Mouse (Mus musculus): ENCODE results near the gene Dxo. TPM values are rescaled to one million over a fixed set of nuclear protein-coding genes. Genes with fewer than 3 reads are reported as not detected.
A peak's percentile ranks its signal among the peaks of the same experiment; 100 is the strongest.

Dxo gene
- polyA plus RNA-seq, 1 experiment = 30.8 TPM

DNA sequence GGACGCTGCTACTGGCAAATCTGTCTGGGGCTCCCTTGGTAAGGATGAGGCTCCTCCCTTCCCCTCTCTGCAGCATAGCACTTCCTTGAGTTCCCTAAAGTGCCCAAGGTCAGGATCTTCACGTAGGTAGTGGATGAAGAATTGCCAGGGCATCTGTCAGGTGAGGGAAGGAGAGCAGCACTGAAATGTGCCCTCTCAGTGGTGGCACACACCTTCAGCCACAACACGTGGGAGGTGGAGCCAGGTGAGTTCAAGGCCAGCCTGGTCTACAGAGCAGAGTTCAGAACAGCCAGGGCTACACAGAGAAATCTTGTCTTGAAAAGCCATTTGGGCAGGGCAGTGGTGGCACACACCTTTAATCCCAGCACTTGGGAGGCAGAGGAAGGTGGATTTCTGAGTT is 17.9 kb downstream of the Dxo start:
- Histone ChIP-seq H3K27ac (ENCODE audit: insufficient read depth, low read depth, low read length) (no peak overlapping the region), H3K4me3 (ENCODE audit: insufficient read depth, low read length) (no peak overlapping the region), H3K4me1 (ENCODE audit: control insufficient read depth, insufficient read depth, low read length) (peaks cover 17% of the 10 kb centered on the region)
- TF ChIP-seq CTCF (IDR thresholded peaks at IDR 0.05; ENCODE audit: low read depth, low read length) (no peak), POLR2A (IDR thresholded peaks at IDR 0.05; ENCODE audit: borderline replicate concordance, low read depth, low read length) (no peak)

DNA sequence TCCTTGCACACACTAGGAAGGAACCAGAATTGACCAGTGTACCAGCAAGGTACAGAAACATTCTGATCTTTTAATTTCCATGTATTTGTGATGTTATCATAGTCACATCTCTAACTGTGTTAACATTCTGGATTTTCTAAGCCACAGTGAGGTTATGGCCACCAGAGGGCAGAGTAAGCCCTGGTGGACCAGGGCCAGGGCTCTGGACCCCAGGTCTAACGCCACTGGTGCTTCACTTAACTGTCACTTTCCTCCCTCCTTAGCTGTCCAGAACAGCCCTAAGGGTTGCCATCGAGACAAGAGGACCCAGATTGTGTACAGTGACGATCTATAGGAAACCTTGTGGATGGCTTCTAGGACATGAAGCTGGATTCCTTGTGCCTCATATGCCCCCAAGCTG is 19.0 kb downstream of the Dxo start:
- TF ChIP-seq CTCF (IDR thresholded peaks at IDR 0.05; ENCODE audit: low read depth, low read length) = peak; percentile 70
- no peak for TF ChIP-seq POLR2A (IDR thresholded peaks at IDR 0.05; ENCODE audit: borderline replicate concordance, low read depth, low read length)
- no peak overlapping the region for H3K27ac ChIP-seq (ENCODE audit: insufficient read depth, low read depth, low read length)
- peaks cover 17% of the 10 kb centered on the region for H3K4me1 ChIP-seq (ENCODE audit: control insufficient read depth, insufficient read depth, low read length)
- H3K4me3 ChIP-seq (ENCODE audit: insufficient read depth, low read length) = no peak overlapping the region

DNA sequence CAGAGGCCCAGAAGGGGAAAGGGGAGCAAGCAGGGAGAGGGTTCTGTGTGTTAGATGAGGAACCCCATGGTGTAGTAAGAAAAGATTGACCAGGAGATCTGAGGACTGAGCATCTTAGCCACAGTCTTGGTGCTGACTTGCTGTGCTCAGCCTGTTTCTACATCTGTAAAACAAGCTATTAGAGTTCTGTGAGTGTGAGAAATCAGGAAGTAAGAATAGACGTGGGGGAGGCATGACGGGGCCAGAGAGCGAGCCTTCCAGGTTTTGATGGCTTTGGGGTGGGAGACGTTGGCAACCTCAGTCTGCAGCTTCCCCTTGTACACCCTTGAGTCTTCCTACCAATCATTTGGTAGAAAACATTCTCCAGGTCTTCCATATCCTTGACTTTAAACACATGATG is 21.9 kb downstream of the Dxo start:
- Histone ChIP-seq H3K4me3 (ENCODE audit: insufficient read depth, low read length) (no peak overlapping the region), H3K4me1 (ENCODE audit: control insufficient read depth, insufficient read depth, low read length) (peaks cover 21% of the 10 kb centered on the region), H3K27ac (ENCODE audit: insufficient read depth, low read depth, low read length) (no peak overlapping the region)
- no peak for TF ChIP-seq POLR2A (IDR thresholded peaks at IDR 0.05; ENCODE audit: borderline replicate concordance, low read depth, low read length)
- TF ChIP-seq CTCF (IDR thresholded peaks at IDR 0.05; ENCODE audit: low read depth, low read length) = no peak

DNA sequence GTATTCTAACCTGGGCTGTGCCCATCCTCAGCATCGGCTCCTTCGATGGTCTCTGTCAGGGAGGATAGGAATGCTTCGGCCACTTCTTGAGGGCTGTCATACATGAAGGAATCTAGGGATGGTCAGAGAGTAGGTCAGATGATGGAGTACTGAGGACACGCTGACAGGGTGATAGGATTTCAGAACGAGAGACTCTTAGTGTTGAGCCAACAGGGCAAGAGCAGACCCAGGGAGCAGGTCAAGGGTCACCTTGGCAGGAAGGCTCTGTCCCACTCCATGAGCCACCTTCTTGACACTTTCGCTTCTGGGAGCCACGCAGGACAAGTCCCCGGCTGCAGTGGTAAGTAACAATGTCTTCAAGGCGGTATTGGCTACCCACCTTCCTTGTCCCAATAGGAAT is 23.7 kb downstream of the Dxo start:
- Histone ChIP-seq H3K27ac (ENCODE audit: insufficient read depth, low read depth, low read length) (no peak overlapping the region), H3K4me1 (ENCODE audit: control insufficient read depth, insufficient read depth, low read length) (peaks cover 21% of the 10 kb centered on the region), H3K4me3 (ENCODE audit: insufficient read depth, low read length) (no peak overlapping the region)
- TF ChIP-seq POLR2A (IDR thresholded peaks at IDR 0.05; ENCODE audit: borderline replicate concordance, low read depth, low read length) = no peak
- no peak for TF ChIP-seq CTCF (IDR thresholded peaks at IDR 0.05; ENCODE audit: low read depth, low read length)

DNA sequence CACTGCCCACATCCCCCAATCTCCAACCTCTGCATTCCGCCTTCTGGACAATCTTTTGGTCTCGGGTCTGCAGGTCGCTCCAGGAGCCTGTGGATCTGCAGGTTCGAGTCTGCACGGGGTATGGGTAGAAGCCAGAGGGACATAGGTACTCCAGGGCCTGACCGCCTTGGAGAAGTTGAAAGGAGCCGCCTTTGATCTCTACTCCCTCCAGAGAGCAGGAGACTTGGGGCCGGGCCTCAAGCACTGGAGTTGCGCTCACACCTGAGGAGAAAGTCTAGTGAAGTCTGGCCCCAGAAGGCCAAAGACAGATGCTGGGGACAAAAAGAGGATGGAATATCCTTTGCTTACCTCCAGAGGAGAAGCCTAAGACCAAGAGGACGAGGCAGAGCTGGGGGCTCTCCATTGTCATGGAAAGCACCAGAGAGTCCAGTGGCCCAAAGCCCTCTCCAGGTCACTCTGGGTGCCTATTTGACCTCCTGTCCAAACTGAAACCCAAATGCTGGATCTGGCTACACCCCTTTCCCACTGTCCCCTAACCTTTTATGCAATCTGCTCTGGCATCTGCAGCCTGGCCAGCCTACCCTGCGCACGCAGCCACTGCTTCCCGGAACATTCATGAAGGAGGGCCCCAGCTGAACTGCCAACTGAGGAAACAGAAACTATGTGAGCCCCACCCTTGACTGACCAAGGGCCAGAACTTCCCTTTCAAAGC is 25.0 kb downstream of the Dxo start:
- TF ChIP-seq POLR2A (IDR thresholded peaks at IDR 0.05; ENCODE audit: borderline replicate concordance, low read depth, low read length) (no peak), CTCF (IDR thresholded peaks at IDR 0.05; ENCODE audit: low read depth, low read length) (no peak)
- Histone ChIP-seq H3K4me1 (ENCODE audit: control insufficient read depth, insufficient read depth, low read length) (peaks cover 21% of the 10 kb centered on the region), H3K27ac (ENCODE audit: insufficient read depth, low read depth, low read length) (no peak overlapping the region), H3K4me3 (ENCODE audit: insufficient read depth, low read length) (no peak overlapping the region)

DNA sequence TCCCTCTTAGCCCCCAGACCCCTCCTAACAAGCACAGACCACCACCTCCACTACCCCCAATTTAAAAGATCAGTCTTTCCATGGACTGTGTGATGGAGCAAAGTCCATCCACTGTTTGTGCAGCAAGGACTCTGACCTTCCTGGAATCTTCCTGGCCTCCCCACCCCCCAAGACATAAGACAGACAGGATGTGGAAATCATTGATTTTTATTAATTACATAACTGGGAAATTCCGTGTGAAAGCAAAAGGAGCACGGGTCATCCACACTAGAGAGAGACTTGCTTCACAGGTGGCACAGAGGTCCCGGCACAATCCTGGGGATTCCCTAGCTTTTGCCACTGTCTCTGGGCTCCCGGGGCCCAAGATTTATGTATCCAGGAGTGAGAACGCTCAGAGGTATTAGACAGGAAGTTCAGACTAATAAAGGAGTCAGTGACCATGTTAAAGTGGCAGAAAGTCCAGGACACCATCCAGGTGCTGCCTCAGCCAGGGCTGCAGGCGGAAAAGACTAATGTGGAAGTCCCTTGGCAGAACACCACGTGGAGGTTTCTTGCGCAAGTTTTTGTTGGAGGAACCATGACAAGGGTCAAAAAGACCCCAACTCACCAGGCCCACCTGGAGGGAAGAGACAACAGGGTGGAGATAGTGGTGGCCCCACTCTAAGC is 25.7 kb downstream of the Dxo start, which contains the start of gene Cfb:
Gene Cfb, minus strand, starts transcription at position 103 of the 666 bp plus-strand sequence.
- H3K4me1 ChIP-seq (ENCODE audit: control insufficient read depth, insufficient read depth, low read length) = peaks cover 21% of the 10 kb centered on the region
- no peak for TF ChIP-seq POLR2A (IDR thresholded peaks at IDR 0.05; ENCODE audit: borderline replicate concordance, low read depth, low read length)
- TF ChIP-seq CTCF (IDR thresholded peaks at IDR 0.05; ENCODE audit: low read depth, low read length) = no peak
- no peak within 1 kb of the TSS for H3K27ac ChIP-seq (ENCODE audit: insufficient read depth, low read depth, low read length)
- H3K4me3 ChIP-seq (ENCODE audit: insufficient read depth, low read length) = no peak within 1 kb of the TSS

DNA sequence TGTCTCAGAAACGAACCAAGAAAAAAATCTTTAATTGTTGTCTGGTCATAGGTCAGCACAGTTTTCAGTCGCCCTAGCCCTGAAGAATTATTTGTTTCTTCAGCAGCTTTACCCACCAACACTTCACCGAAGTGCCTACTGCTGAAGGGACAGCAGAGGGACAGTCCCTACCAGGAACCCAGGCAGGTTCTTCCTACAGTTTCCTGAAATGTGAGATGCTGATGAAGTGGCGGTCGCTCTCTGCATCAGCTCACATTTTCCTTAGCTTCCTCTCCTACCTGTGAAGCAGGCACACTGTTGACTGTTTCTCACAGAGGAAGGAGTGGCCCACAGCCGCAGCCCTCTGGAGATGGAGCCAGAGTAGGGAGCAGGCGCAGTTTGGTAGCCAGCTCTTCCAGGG is 29.2 kb downstream of the Dxo start:
- Histone ChIP-seq H3K4me3 (ENCODE audit: insufficient read depth, low read length) (no peak overlapping the region), H3K4me1 (ENCODE audit: control insufficient read depth, insufficient read depth, low read length) (peaks cover 10% of the 10 kb centered on the region; the same call in 1 of the 2 replicates), H3K27ac (ENCODE audit: insufficient read depth, low read depth, low read length) (no peak overlapping the region)
- TF ChIP-seq CTCF (IDR thresholded peaks at IDR 0.05; ENCODE audit: low read depth, low read length) (no peak), POLR2A (IDR thresholded peaks at IDR 0.05; ENCODE audit: borderline replicate concordance, low read depth, low read length) (no peak)

DNA sequence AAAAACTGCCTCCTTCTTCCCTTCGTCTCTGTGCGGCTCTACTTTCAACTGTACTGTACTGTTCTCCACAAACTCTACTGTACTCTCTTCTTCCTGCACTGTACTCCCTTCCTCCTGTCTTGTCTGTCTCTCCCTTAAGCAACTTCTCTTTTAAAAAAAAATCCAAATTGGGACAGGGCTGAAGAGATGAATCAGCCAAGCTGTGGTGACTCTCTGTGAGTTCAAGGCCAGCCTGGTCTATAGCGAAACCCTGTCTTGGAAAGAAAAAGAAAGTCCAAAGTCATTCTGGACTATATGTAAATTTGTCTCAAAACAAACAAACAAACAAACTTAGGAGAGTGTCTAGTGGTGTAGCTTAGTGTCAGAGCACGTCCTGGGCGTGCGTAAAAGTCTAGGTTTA is 37.5 kb downstream of the Dxo start:
- TF ChIP-seq CTCF (IDR thresholded peaks at IDR 0.05; ENCODE audit: low read depth, low read length) (no peak), POLR2A (IDR thresholded peaks at IDR 0.05; ENCODE audit: borderline replicate concordance, low read depth, low read length) (no peak)
- Histone ChIP-seq H3K4me1 (ENCODE audit: control insufficient read depth, insufficient read depth, low read length) (peaks cover 2% of the 10 kb centered on the region; the same call in 1 of the 2 replicates), H3K4me3 (ENCODE audit: insufficient read depth, low read length) (no peak overlapping the region), H3K27ac (ENCODE audit: insufficient read depth, low read depth, low read length) (no peak overlapping the region)

DNA sequence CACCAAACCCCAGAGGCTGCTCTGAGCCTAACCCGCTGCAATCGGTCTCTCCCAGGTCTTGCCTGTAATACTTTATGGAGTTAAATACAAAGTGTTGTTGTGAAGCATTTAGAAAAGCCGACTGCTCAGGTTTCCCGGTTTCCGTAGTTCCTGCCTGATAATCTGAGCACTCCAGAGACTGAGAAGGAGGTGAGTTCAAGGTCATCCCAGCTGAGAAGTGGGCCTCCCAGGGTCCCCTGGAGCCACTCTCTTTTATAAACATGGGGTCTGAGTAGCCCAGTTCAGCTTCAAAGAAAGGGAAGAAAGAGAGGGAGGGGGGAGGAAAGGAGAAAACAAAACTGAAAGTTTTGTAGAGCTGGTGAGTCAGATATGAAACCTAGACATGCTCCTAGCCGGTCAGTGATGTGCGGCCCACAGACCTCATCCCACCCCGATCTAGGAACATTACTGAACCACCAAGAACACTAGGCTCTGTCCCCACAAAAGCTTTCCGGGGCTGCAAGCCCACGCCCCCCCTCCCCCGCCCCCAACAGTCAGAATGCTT is 42.6 kb downstream of the Dxo start, which contains the start of gene Zbtb12:
Gene Zbtb12, plus strand, starts transcription at position 148 of the 544 bp plus-strand sequence.
- peaks cover 21% of the 10 kb centered on the region for H3K4me1 ChIP-seq (ENCODE audit: control insufficient read depth, insufficient read depth, low read length)
- H3K4me3 ChIP-seq (ENCODE audit: insufficient read depth, low read length) = no peak within 1 kb of the TSS
- no peak within 1 kb of the TSS for H3K27ac ChIP-seq (ENCODE audit: insufficient read depth, low read depth, low read length)
- TF ChIP-seq CTCF (IDR thresholded peaks at IDR 0.05; ENCODE audit: low read depth, low read length) (no peak), POLR2A (IDR thresholded peaks at IDR 0.05; ENCODE audit: borderline replicate concordance, low read depth, low read length) (no peak)

DNA sequence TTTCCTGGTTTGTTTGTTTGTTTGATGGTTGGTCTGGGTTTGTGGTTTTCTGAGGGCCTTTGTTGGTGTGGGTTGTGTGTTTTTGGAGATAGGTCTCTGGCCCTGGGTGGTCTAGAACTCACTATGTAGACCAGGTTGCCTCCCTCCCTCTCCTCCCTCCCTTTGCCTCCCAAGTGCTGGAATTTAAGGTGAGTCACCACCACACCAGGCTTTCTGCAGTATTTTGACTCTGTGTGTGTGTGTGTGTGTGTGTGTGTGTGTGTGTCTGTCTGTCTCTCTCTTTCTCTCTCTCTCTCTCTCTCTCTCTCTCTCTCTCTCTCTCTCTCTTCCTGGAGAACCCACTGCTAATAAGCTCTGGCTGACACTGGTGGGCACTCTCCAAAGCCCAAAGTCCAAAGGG is 44.3 kb downstream of the Dxo start:
- Histone ChIP-seq H3K4me1 (ENCODE audit: control insufficient read depth, insufficient read depth, low read length) (peaks cover 21% of the 10 kb centered on the region), H3K4me3 (ENCODE audit: insufficient read depth, low read length) (no peak overlapping the region), H3K27ac (ENCODE audit: insufficient read depth, low read depth, low read length) (no peak overlapping the region)
- no peak for TF ChIP-seq CTCF (IDR thresholded peaks at IDR 0.05; ENCODE audit: low read depth, low read length)
- no peak for TF ChIP-seq POLR2A (IDR thresholded peaks at IDR 0.05; ENCODE audit: borderline replicate concordance, low read depth, low read length)
